In the genomic region with DNA sequence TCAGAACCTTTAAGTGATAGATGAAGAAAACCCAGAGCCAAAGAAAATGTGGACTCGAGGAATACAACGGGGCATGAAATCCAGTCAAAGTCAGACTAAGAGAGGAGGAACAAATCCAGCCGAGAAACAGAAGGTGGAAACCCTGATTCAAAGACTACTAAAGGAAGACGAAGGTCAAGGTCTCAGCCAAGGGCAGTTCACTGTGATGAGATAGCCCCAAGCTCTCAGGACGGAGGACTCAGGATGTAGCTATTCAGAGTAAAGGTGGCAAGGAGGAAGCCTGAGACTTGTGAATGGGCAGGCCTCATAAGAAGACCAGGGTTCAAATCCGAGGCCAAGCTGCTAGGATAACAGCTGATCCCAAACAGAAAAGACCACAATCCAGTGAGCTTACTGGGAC, we compare ENCODE assay signal across 25 mouse cellular contexts.
"Had no signal": no experiment of that assay in that cellular context is flagged by ENCODE, and none has a peak within 500 bp of the region (broad histone marks: within the 10 kb centered on the region; RNA-seq: fewer than 3 reads in every experiment).

No protein-coding gene starts in this region.

- DNase-seq: gastrocnemius, postnatal 14 days; gastrocnemius, postnatal 36 days; heart, adult 18-20 months; heart, postnatal 10 days; heart, postnatal 36 days; kidney, adult 11 months; kidney, adult 2 months; kidney, adult 9 months; kidney, postnatal 14 days; kidney, postnatal 36 days; layer of hippocampus, adult 9-11 months; layer of hippocampus, postnatal 36 days; left cerebral cortex, postnatal 4 days had no signal

- H3K9me3 ChIP-seq: heart, embryonic 10.5 days; heart, embryonic 12.5 days; hindbrain, embryonic 13.5 days; hindbrain, embryonic 15.5 days; kidney, embryonic 15.5 days; limb, embryonic 13.5 days; limb, embryonic 15.5 days; liver, embryonic 12.5 days had no signal

- H3K4me2 ChIP-seq: heart, embryonic 12.5 days; hindbrain, embryonic 13.5 days; hindbrain, embryonic 15.5 days; kidney, embryonic 15.5 days; limb, embryonic 13.5 days; limb, embryonic 15.5 days; liver, embryonic 12.5 days had no signal

- ATAC-seq: hindbrain, postnatal 0 days; intestine, embryonic 16.5 days; liver, embryonic 12.5 days had no signal

- H3K4me1 ChIP-seq: heart, embryonic 10.5 days; heart, embryonic 12.5 days; hindbrain, embryonic 13.5 days; hindbrain, embryonic 15.5 days; limb, embryonic 15.5 days; liver, embryonic 12.5 days had no signal

- H3K4me3 ChIP-seq: heart, embryonic 10.5 days; heart, embryonic 12.5 days; hindbrain, embryonic 13.5 days; hindbrain, embryonic 15.5 days; kidney, embryonic 15.5 days; limb, embryonic 13.5 days; limb, embryonic 15.5 days; liver, embryonic 12.5 days had no signal

- H3K27ac ChIP-seq: heart, embryonic 10.5 days; hindbrain, embryonic 13.5 days; hindbrain, embryonic 15.5 days; hindbrain, postnatal 0 days; kidney, embryonic 15.5 days; kidney, postnatal 0 days; limb, embryonic 13.5 days; limb, embryonic 15.5 days; liver, embryonic 12.5 days; liver, embryonic 14.5 days had no signal

- H3K36me3 ChIP-seq: hindbrain, embryonic 13.5 days; hindbrain, embryonic 15.5 days; limb, embryonic 13.5 days; limb, embryonic 15.5 days had no signal

- H3K9ac ChIP-seq: heart, embryonic 12.5 days; hindbrain, embryonic 13.5 days; hindbrain, embryonic 15.5 days; kidney, embryonic 15.5 days; limb, embryonic 13.5 days; limb, embryonic 15.5 days; liver, embryonic 12.5 days; liver, embryonic 14.5 days had no signal

- H3K27me3 ChIP-seq: heart, embryonic 12.5 days; hindbrain, embryonic 13.5 days; hindbrain, embryonic 15.5 days; kidney, embryonic 15.5 days; limb, embryonic 13.5 days; limb, embryonic 15.5 days; liver, embryonic 12.5 days had no signal
